Mouse (Mus musculus) naive thymus-derived CD4-positive, alpha-beta T cell, adult 5 months (primary cell): ENCODE measurements around the gene AL732309.1. TPM values are rescaled to one million over a fixed set of nuclear protein-coding genes. Genes with fewer than 3 reads are reported as not detected.

Source experiments
- polyA plus RNA-seq: library from polyadenylated mRNA; unstranded; fragments of 100-300 nt; shearing (Covaris generic); gene quantifications from one replicate; pipeline ENCODE4 v1.2.1, GENCODE M21; 2017

The AL732309.1 gene
- 9.7 TPM for polyA plus RNA-seq

GRCm38 (mm10) chr2:25246183-25247072 lies at the start of gene AL732309.1:
Gene AL732309.1 (minus strand): TSS chr2:25246863.

GRCm38 (mm10) chr2:25289651-25290050 lies 43.0 kb upstream of the AL732309.1 start, which contains the start of gene Lrrc26:
Gene Lrrc26 (plus strand): TSS chr2:25289915.

GRCm38 (mm10) chr2:25287927-25288649 lies 41.4 kb upstream of the AL732309.1 start, which contains the start of gene Tmem210:
Gene Tmem210 (plus strand): TSS chr2:25288145.

GRCm38 (mm10) chr2:25271827-25272511 lies 25.3 kb upstream of the AL732309.1 start, which contains the start of the genes Ssna1 and Anapc2:
Gene Ssna1 (minus strand): TSS chr2:25272438.
Gene Anapc2 (plus strand): TSS chr2:25272478.

GRCm38 (mm10) chr2:25262291-25262767 lies 15.7 kb upstream of the AL732309.1 start, which contains the start of gene Tprn:
Gene Tprn (plus strand): TSS chr2:25262618.

GRCm38 (mm10) chr2:25255284-25255779 lies 8.7 kb upstream of the AL732309.1 start, which contains the start of gene Tmem203:
Gene Tmem203 (plus strand): TSS chr2:25255439.

GRCm38 (mm10) chr2:25242101-25242506 lies 4.6 kb downstream of the AL732309.1 start, which contains the start of the genes Rnf208 and Cysrt1:
Gene Rnf208 (plus strand): TSS chr2:25242255.
Gene Cysrt1 (minus strand): TSS chr2:25242452.

GRCm38 (mm10) chr2:25236614-25237013 lies 10.0 kb downstream of the AL732309.1 start, which contains the start of gene Rnf224:
Gene Rnf224 (minus strand): TSS chr2:25236787.

GRCm38 (mm10) chr2:25234050-25234449 lies 12.6 kb downstream of the AL732309.1 start, which contains the start of gene Slc34a3:
Gene Slc34a3 (minus strand): TSS chr2:25234364.

GRCm38 (mm10) chr2:25224492-25224765 lies 22.2 kb downstream of the AL732309.1 start, which contains the start of gene Tubb4b:
Gene Tubb4b (minus strand): TSS chr2:25224702.

GRCm38 (mm10) chr2:25218445-25218844 lies 28.2 kb downstream of the AL732309.1 start, which contains the start of gene Fam166a:
Gene Fam166a (plus strand): TSS chr2:25218745.

GRCm38 (mm10) chr2:25214444-25214843 lies 32.2 kb downstream of the AL732309.1 start, which contains the start of gene Stpg3:
Gene Stpg3 (minus strand): TSS chr2:25214637.

GRCm38 (mm10) chr2:25211121-25211670 lies 35.5 kb downstream of the AL732309.1 start, which contains the start of gene Nelfb:
Gene Nelfb (minus strand): TSS chr2:25211489.

GRCm38 (mm10) chr2:25196172-25196954 lies 50.3 kb downstream of the AL732309.1 start, which contains the start of gene Tor4a:
Gene Tor4a (minus strand): TSS chr2:25196886.

Other genes with a start within 250 kb of the AL732309.1 start
- 20.8 TPM for gene Nsmf, start 192.5 kb downstream of the AL732309.1 start, polyA plus RNA-seq
- not detected for gene Entpd8, start 166.6 kb downstream of the AL732309.1 start, polyA plus RNA-seq
- not detected for gene Noxa1, start 151.7 kb downstream of the AL732309.1 start, polyA plus RNA-seq
- gene Nrarp, start 66.1 kb downstream of the AL732309.1 start, polyA plus RNA-seq, result 3.0 TPM
- 20.7 TPM for gene Tor4a, start 50.0 kb downstream of the AL732309.1 start, polyA plus RNA-seq
- 97.1 TPM for gene Nelfb, start 35.4 kb downstream of the AL732309.1 start, polyA plus RNA-seq
- not detected for gene Stpg3, start 32.2 kb downstream of the AL732309.1 start, polyA plus RNA-seq
- gene Fam166a, start 28.1 kb downstream of the AL732309.1 start, polyA plus RNA-seq, result not detected
- gene Tubb4b, start 22.2 kb downstream of the AL732309.1 start, polyA plus RNA-seq, result 99.9 TPM
- gene Slc34a3, start 12.5 kb downstream of the AL732309.1 start, polyA plus RNA-seq, result not detected
- not detected for gene Rnf224, start 10.1 kb downstream of the AL732309.1 start, polyA plus RNA-seq
- gene Rnf208, start 4.6 kb downstream of the AL732309.1 start, polyA plus RNA-seq, result 0.37 TPM
- gene Cysrt1, start 4.4 kb downstream of the AL732309.1 start, polyA plus RNA-seq, result not detected
- gene Tmem203, start 8.6 kb upstream of the AL732309.1 start, polyA plus RNA-seq, result 26.6 TPM
- 24.1 TPM for gene Tprn, start 15.8 kb upstream of the AL732309.1 start, polyA plus RNA-seq
- gene Ssna1, start 25.6 kb upstream of the AL732309.1 start, polyA plus RNA-seq, result 81.2 TPM
- gene Anapc2, start 25.6 kb upstream of the AL732309.1 start, polyA plus RNA-seq, result 101 TPM
- gene Tmem210, start 41.3 kb upstream of the AL732309.1 start, polyA plus RNA-seq, result not detected
- not detected for gene Lrrc26, start 43.1 kb upstream of the AL732309.1 start, polyA plus RNA-seq
- not detected for gene Grin1, start 72.3 kb upstream of the AL732309.1 start, polyA plus RNA-seq
- gene Man1b1, start 85.5 kb upstream of the AL732309.1 start, polyA plus RNA-seq, result 26.7 TPM
- 6.7 TPM for gene Dpp7, start 109.5 kb upstream of the AL732309.1 start, polyA plus RNA-seq
- gene Uap1l1, start 118.8 kb upstream of the AL732309.1 start, polyA plus RNA-seq, result 14.2 TPM
- gene Sapcd2, start 125.5 kb upstream of the AL732309.1 start, polyA plus RNA-seq, result not detected
- gene Entpd2, start 149.0 kb upstream of the AL732309.1 start, polyA plus RNA-seq, result not detected
- 0.47 TPM for gene Npdc1, start 152.5 kb upstream of the AL732309.1 start, polyA plus RNA-seq
- not detected for gene Fut7, start 176.4 kb upstream of the AL732309.1 start, polyA plus RNA-seq
- gene Abca2, start 181.8 kb upstream of the AL732309.1 start, polyA plus RNA-seq, result 44.9 TPM
- gene Clic3, start 210.0 kb upstream of the AL732309.1 start, polyA plus RNA-seq, result 5.1 TPM
- gene Paxx, start 214.2 kb upstream of the AL732309.1 start, polyA plus RNA-seq, result 74.5 TPM
- gene Ptgds, start 223.2 kb upstream of the AL732309.1 start, polyA plus RNA-seq, result not detected
- not detected for gene Lcn12, start 247.0 kb upstream of the AL732309.1 start, polyA plus RNA-seq